Mouse (Mus musculus) embryonic facial prominence, embryonic 11.5 days (tissue): ENCODE measurements around the gene Gata1. TPM values are rescaled to one million over a fixed set of nuclear protein-coding genes. Genes with fewer than 3 reads are reported as not detected.
"Not testable (repeated sequence)": the region's sequence is repeated elsewhere in the genome, so short reads cannot be mapped to it uniquely, and the experiment has no call there.

Experiments
- ATAC-seq: fragments of 200-750 bp; cut with Nextera tagmentation; replicated peaks from 2 replicates; pipeline ENCODE4 v1.8.0; 2017; ENCODE audit warnings: low read depth; ENCODE audit not compliant: insufficient number of reproducible peaks, low FRiP score, low TSS enrichment
- DNase-seq: peaks from one replicate; pipeline ENCODE4 v3.0.0-alpha.2; 2015; ENCODE audit warnings: low spot score
- H3K27ac ChIP-seq: fragments of 300-500 bp; sonication (generic); replicated peaks from 2 replicates; pipeline ENCODE4 v1.5.1; 2014; ENCODE audit warnings: mild to moderate bottlenecking, low read depth, low read length, control low read depth
- H3K27me3 ChIP-seq: fragments of 300-500 bp; sonication (generic); 2 replicates; pipeline ENCODE4 v1.6.1; 2014; ENCODE audit warnings: mild to moderate bottlenecking, low read length, moderate library complexity, mixed read lengths; ENCODE audit not compliant: control insufficient read depth, insufficient read depth
- H3K36me3 ChIP-seq: fragments of 300-500 bp; sonication (generic); replicated peaks from 2 replicates; pipeline ENCODE4 v1.6.1; 2014; ENCODE audit warnings: low read depth, mild to moderate bottlenecking, low read length, moderate library complexity, mixed read lengths; ENCODE audit not compliant: control insufficient read depth, insufficient read depth
- H3K4me1 ChIP-seq: fragments of 300-500 bp; sonication (generic); 2 replicates; pipeline ENCODE4 v1.6.1; 2014; ENCODE audit warnings: low read length, mixed read lengths; ENCODE audit not compliant: control insufficient read depth, insufficient read depth
- H3K4me2 ChIP-seq: fragments of 300-500 bp; sonication (generic); 2 replicates; pipeline ENCODE4 v1.6.1; 2014; ENCODE audit warnings: low read depth, mild to moderate bottlenecking, control low read depth, low read length, moderate library complexity
- H3K4me3 ChIP-seq: fragments of 300-500 bp; sonication (generic); 2 replicates; pipeline ENCODE4 v1.5.1; 2014; ENCODE audit warnings: low read depth, low read length, control low read depth
- H3K9ac ChIP-seq: fragments of 300-500 bp; sonication (generic); replicated peaks from 2 replicates; pipeline ENCODE4 v1.6.1; 2014; ENCODE audit warnings: mild to moderate bottlenecking, control low read depth, low read length
- H3K9me3 ChIP-seq: fragments of 300-500 bp; sonication (generic); replicated peaks from 2 replicates; pipeline ENCODE4 v1.6.1; 2016; ENCODE audit warnings: mild to moderate bottlenecking, low read length, inconsistent platforms, mixed read lengths; ENCODE audit not compliant: control insufficient read depth
- WGBS: fragments of 180-500 bp; shearing (Covaris S2); extraction: QIAGEN DNeasy Blood & Tissue Kit; methylation state at CpG from one replicate; pipeline ENCODE4 v1.1.7; 2014; 5-methylcytosine and 5-hydroxymethylcytosine counted together
- polyA plus RNA-seq: library from polyadenylated mRNA; unstranded; fragments of >200 nt; fragmentation: Nextera tagmentation; extraction: Ambion mirVana; gene quantifications from 2 replicates; pipeline ENCODE4 v1.2.1, GENCODE M21; 2014

The Gata1 gene
- polyA plus RNA-seq, 1 experiment from 2014 or later: 5.0 TPM

GRCm38 (mm10) chrX:7926266-7926665, 51.6 kb downstream of the Gata1 start:
- DNase-seq: no peak
- H3K9ac ChIP-seq: no peak overlapping the region
- H3K9me3 ChIP-seq: no peaks in the 10 kb centered on the region
- H3K27me3 ChIP-seq: peaks cover 26% of the 10 kb centered on the region
- 73% methylated on average over 6 of the region's 6 CpGs for WGBS
- H3K4me2 ChIP-seq: no peak overlapping the region
- no peak overlapping the region for H3K4me3 ChIP-seq
- H3K36me3 ChIP-seq: no peaks in the 10 kb centered on the region
- H3K27ac ChIP-seq: no peak overlapping the region
- ATAC-seq: no peak
- no peaks in the 10 kb centered on the region for H3K4me1 ChIP-seq

GRCm38 (mm10) chrX:7922032-7922431, 55.8 kb downstream of the Gata1 start:
- Histone ChIP-seq H3K4me2 (peak overlapping the region; percentile 43), H3K27ac (no peak overlapping the region), H3K9me3 (no peaks in the 10 kb centered on the region), H3K9ac (0 out of 2 replicates have a peak overlapping the region, but pooled peaks have one; percentile 4), H3K27me3 (peaks cover 29% of the 10 kb centered on the region), H3K4me1 (no peaks in the 10 kb centered on the region), H3K4me3 (peak overlapping the region; percentile 19), H3K36me3 (no peaks in the 10 kb centered on the region)
- DNase-seq (no peak), ATAC-seq (0 out of 2 replicates have a peak, but pooled peaks have one; percentile 31)
- 16% methylated on average over 36 of the region's 48 CpGs for WGBS

DNA sequence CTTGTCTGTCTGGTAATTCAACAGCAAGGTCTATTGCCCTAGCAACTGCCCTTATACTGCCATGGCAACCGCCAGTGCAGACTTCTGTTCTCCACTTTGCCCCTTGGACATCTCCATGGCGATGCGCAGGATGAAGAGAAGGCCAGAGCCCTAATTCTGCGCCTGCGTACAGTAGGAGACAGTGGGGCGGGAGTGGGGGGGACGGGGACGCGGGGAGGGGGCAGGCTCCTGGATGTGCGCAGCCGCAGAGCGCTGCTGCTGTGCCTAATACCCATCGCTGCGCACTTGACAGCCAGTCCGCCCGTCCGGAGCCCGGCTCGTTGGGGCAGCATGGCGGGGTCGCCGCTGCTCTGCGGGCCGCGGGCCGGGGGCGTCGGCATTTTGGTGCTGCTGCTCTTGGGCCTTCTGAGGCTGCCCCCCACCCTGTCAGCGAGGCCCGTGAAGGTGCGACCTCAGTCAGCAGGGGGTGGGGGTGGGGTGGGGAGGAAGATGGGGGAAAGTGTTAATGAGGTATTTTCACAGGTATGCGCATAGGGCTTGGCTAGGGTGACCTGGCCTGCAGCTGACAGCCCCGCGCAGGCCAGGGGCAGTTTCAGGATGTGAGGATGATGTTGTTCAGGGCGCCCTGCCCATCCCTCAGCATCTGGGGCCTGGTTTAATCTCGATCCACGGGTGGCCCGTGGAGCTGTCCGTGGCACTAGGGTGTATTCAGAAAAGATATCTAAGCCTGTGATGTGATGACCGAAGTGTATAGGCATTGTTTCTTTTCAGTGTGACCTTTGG, 58.1 kb downstream of the Gata1 start, which contains the start of gene Pcsk1n:
Gene Pcsk1n (plus strand): TSS at position 222 of the 783 bp plus-strand sequence.
- H3K9ac ChIP-seq: no peak within 1 kb of the TSS
- H3K4me3 ChIP-seq: peak within 1 kb of the TSS; percentile 25
- H3K4me2 ChIP-seq: peak within 1 kb of the TSS; percentile 40
- 13% methylated on average over 27 of the region's 40 CpGs for WGBS
- H3K9me3 ChIP-seq: no peaks in the 10 kb centered on the region
- H3K4me1 ChIP-seq: no peaks in the 10 kb centered on the region
- no peak within 1 kb of the TSS for H3K27ac ChIP-seq
- ATAC-seq (peak; percentile 78), DNase-seq (peak; percentile 43)
- no peaks in the 10 kb centered on the region for H3K36me3 ChIP-seq
- peaks cover 29% of the 10 kb centered on the region for H3K27me3 ChIP-seq

DNA sequence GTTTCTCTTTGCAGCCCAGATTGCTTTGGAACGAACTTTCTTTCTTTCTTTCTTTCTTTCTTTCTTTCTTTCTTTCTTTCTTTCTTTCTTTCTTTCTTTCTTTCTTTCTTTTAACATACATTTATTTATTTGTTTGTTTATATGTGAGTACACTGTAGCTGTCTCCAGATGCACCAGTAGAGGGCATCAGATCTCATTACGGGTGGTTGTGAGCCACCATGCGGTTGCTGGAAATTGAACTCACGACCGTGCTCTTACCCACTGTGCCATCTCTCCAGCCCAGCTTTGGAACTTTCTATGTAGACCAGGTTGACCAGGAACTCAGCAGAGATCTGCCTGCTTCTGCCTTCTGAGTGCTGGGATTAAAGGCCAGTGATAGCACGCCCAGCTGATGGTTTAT, 59.9 kb downstream of the Gata1 start:
- DNase-seq, H3K27ac ChIP-seq, H3K4me1 ChIP-seq, ATAC-seq, H3K36me3 ChIP-seq, H3K4me3 ChIP-seq, H3K4me2 ChIP-seq, H3K9ac ChIP-seq, H3K9me3 ChIP-seq: not testable (repeated sequence)
- WGBS: 67% methylated on average over 6 of the region's 6 CpGs
- H3K27me3 ChIP-seq: peaks cover 21% of the 10 kb centered on the region

DNA sequence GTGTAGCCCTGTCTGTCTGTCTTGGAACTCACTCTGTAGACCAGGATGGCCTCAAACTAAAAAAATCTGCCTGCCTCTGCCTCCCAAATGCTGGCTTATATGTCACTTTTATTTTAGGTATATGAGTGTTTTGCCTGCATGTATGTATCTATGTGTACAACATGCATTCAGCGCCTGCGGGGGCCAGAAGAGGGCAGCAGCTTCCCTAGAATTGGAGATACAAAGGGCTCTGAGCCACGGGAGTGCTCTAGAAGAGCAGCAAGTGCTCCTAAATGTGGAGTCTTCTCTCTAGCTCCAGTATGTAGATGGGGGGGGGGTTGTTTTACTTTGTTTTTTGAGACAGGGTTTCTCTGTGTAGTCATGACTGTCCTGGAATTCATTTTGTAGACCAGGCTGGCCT, 62.2 kb downstream of the Gata1 start:
- 25% methylated on average over 3 of the region's 3 CpGs for WGBS
- DNase-seq, H3K4me1 ChIP-seq, H3K27ac ChIP-seq, H3K27me3 ChIP-seq, H3K9me3 ChIP-seq, H3K9ac ChIP-seq, H3K4me3 ChIP-seq, H3K36me3 ChIP-seq, ATAC-seq, H3K4me2 ChIP-seq: not testable (repeated sequence)

DNA sequence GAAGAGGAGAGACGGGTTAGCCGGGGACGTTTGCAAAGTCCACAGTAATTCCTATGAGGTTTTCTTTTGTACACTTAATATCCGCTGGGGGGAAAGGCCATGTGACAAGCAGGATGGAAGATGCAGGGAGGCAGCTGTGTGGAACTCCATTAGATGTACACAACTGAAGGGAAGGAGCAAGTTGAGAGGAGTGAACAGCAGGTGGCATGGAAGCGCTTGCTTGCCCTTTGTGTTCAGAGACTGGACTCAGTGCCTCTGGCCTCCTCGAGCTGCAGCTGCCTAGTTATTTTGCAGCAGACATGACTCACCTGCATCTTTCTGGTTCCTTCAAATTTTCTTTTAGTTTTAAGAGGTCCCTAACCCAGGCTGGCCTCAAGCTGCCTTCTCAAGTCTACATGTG, 67.4 kb downstream of the Gata1 start:
- 62% methylated on average over 6 of the region's 6 CpGs for WGBS
- H3K9ac ChIP-seq: no peak overlapping the region
- H3K4me2 ChIP-seq: no peak overlapping the region
- H3K27ac ChIP-seq: no peak overlapping the region
- no peaks in the 10 kb centered on the region for H3K4me1 ChIP-seq
- H3K9me3 ChIP-seq: no peaks in the 10 kb centered on the region
- no peak overlapping the region for H3K4me3 ChIP-seq
- H3K27me3 ChIP-seq: no peaks in the 10 kb centered on the region
- ATAC-seq: no peak
- no peak for DNase-seq
- H3K36me3 ChIP-seq: no peaks in the 10 kb centered on the region

Other genes starting within 250 kb of the Gata1 start
- 85.4 and 88.7 TPM in 2 replicates for gene Praf2, start 249.6 kb downstream of the Gata1 start, polyA plus RNA-seq
- 14.5 and 20.2 TPM in 2 replicates for gene Ccdc120, start 227.2 kb downstream of the Gata1 start, polyA plus RNA-seq
- gene Tfe3, start 215.5 kb downstream of the Gata1 start, polyA plus RNA-seq: 16.2 and 16.5 TPM in 2 replicates
- 35.6 and 35.9 TPM in 2 replicates for gene Gripap1, start 188.3 kb downstream of the Gata1 start, polyA plus RNA-seq
- gene Kcnd1, start 155.8 kb downstream of the Gata1 start, polyA plus RNA-seq: 0.86 and 1.2 TPM in 2 replicates
- gene Otud5, start 136.7 kb downstream of the Gata1 start, polyA plus RNA-seq: 36.4 and 37.1 TPM in 2 replicates
- gene Pim2, start 99.8 kb downstream of the Gata1 start, polyA plus RNA-seq: 4.9 and 6.4 TPM in 2 replicates
- 6.8 and 12.1 TPM in 2 replicates for gene Slc35a2, start 94.0 kb downstream of the Gata1 start, polyA plus RNA-seq
- gene Pqbp1, start 78.8 kb downstream of the Gata1 start, polyA plus RNA-seq: 146 and 149 TPM in 2 replicates
- 162 and 172 TPM in 2 replicates for gene Timm17b, start 78.7 kb downstream of the Gata1 start, polyA plus RNA-seq
- not detected in 2 replicates for gene Gm10491, start 70.2 kb downstream of the Gata1 start, polyA plus RNA-seq
- not detected in 2 replicates for gene Gm10490, start 68.5 kb downstream of the Gata1 start, polyA plus RNA-seq
- gene Pcsk1n, start 58.2 kb downstream of the Gata1 start, polyA plus RNA-seq: 4.9 and 5.3 TPM in 2 replicates
- gene Eras, start 49.5 kb downstream of the Gata1 start, polyA plus RNA-seq: not detected in 2 replicates
- gene Hdac6, start 30.2 kb downstream of the Gata1 start, polyA plus RNA-seq: 38.0 and 43.9 TPM in 2 replicates
- not detected in 2 replicates for gene Glod5, start 40.4 kb upstream of the Gata1 start, polyA plus RNA-seq
- gene Suv39h1, start 96.7 kb upstream of the Gata1 start, polyA plus RNA-seq: 86.7 and 88.3 TPM in 2 replicates
- gene Was, start 112.4 kb upstream of the Gata1 start, polyA plus RNA-seq: 0.42 and 0.48 TPM in 2 replicates
- 15.1 and 15.9 TPM in 2 replicates for gene Wdr13, start 154.8 kb upstream of the Gata1 start, polyA plus RNA-seq
- 525 and 566 TPM in 2 replicates for gene Rbm3, start 167.8 kb upstream of the Gata1 start, polyA plus RNA-seq
- 11.3 and 14.1 TPM in 2 replicates for gene Tbc1d25, start 198.1 kb upstream of the Gata1 start, polyA plus RNA-seq
- gene Ebp, start 215.4 kb upstream of the Gata1 start, polyA plus RNA-seq: 33.2 and 37.0 TPM in 2 replicates
- 10.2 and 14.2 TPM in 2 replicates for gene Porcn, start 228.5 kb upstream of the Gata1 start, polyA plus RNA-seq